Mouse (Mus musculus) cerebellum, adult (tissue): ENCODE results near the gene 4933428G20Rik.

Source experiments
- ATAC-seq: cut with Nextera tagmentation; 2 replicates; pipeline ENCODE4 v1.9.2; 2017; ENCODE audit warnings: mild to moderate bottlenecking, moderate library complexity, mixed read lengths; ENCODE audit not compliant: insufficient number of reproducible peaks, low FRiP score, low TSS enrichment

Gene 4933428G20Rik

DNA sequence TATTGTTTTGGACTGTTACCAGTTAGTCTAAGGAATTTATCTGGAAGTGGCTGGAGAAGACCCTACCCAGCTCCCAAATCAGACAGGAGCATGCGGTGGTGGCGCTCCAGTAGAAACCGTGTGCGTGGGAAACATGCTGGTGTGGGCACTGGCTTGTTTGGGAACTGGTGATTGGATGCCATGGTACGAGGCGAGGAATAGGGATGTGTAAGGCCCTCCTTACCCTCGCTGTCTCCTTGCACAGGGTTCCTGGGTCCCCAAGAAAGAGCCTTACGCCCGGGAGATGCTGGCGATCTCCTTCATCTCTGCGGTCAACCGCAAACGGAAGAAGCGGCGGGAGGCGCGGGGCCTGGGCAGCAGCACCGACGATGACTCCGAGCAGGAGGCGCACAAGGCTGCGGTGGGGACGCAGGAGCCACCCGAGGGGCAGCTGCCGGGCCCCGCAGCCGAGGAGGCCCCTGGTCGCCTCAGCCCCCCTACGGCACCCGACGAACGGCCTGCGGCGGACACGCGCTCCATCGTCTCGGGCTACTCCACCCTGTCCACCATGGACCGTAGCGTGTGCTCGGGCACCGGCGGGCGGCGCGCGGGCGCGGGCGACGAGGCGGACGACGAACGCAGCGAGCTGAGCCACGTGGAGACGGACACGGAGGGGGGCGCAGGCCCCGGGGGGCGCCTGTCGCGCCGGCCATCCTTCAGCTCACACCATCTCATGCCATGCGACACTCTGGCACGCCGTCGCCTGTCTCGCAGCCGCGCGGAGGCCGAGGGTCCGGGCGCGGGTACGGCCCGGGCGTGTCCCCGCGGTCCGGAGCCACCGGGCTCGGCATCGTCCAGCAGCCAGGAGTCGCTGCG, at the start of gene 4933428G20Rik:
4933428G20Rik (minus strand) TSS at position 476 of the 855 bp plus-strand sequence.
- ATAC-seq: no peak

DNA sequence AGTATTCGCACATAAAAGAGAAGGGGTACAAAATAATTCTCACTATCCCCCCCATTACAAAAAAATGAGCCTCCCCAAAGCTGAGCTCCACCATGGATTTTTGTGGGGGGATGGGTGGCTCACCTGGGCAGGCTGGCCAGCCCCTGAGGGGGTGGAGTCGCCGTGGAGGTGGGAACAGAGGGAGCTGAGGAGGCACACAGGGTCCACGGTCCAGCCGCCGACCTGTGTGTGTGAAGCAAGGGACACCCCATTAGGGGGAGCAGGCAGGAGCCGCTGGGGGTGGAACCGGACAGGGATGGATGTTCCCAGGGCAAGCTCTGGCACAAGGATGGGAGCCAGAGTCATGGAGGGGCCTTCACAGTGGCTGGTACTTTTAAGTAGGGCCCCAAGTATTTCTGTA, 48.6 kb upstream of the 4933428G20Rik start:
- ATAC-seq: no peak

DNA sequence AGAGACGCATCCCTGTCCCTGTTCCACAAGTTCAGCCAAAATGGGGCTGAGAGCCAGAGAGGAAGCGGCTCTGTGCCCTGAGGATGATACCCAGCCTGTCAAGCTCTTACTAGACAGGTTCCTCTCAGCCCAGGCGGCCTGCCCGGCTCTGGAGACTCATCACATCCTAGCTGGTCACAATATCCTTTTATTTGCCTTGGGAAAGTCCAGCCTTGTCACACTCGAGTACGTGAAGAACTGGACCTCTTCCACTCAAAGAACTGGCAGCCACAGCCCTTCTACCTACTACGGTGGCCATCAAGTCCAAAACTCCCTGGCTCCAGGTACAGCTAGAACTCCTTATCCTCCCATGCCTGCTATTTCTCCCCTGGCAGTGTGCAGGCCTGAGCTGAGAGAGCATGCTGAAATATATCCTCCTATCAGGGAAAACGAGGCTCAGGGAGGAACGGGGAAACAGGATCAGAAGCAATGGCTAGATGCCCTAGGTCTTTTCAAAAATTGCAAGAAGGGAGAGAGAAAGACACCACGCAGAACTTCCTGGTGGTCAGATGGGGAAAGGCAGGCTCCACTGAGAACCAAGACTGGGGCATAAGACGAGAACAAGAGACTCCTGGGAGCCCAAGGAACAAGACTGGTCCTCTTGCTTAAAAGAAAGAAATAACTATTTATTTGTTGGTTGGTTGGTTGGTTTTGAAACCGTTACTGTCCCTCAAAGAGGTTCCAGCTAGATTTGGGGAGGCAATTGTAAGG, 48.0 kb upstream of the 4933428G20Rik start:
- ATAC-seq: no peak

DNA sequence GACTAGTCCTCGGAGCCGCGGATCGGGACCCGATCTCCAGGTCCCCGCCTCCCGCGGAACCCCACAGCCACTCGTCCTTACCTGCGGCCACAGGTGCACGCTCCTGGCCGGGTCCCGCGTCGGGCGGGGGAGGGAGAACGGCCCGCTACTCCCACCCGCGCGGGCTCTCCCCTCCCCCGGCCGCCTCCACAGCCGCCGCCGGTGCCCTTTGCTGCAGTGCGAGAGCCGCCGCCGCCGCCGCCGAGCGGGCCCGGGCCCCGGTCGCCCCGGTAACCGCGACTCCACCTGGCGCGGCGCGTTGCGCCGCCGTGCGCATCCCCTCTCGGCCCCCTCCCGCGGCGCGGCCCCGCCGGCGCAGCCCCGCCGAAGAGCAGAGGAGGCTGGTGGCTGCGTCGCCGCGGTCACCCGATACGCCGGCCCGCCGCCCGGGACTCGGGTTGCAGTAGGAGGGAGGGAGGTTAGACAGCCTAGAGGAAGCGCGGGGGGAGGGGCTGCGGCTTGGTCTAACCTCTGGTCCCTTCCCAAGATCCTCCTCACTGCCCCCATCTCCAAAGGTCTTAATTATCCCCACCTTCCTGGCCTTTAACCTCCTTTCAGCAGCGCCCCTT, 46.8 kb upstream of the 4933428G20Rik start:
- ATAC-seq: no peak

DNA sequence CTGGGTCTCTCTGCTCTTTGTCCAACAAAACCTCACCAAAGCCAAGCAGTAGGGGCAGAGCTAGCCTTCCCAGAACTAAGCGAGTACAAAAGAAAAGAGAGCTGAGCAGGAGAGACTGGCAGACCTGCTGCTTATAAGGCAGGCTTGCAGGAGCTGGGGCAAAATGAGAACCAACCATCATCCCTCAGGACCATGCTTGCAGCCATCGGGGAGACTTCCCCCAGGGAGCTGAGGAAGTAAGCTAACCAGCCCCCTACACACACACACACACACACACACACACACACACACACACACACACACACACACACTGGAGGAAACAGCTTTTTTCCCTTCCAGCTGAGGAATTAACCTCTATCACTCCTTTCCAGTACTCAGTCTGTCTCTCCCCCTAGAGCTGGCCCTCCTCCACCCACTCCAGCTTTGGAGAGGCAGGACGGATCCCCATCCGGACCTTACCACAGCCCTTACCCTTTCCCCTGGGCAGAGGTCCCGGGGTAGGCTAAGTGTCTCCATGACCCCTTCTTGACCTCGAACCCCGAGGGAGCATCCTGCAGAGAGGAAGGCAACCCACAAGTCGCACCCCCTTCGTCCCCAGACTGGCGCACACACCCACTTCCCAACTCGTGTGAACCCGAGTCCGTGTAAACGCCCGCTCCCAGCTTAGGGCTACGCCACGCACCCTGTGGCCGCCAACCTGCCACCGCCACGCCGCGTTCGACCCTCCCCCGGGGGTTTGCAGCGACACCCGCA, 45.8 kb upstream of the 4933428G20Rik start:
- no peak for ATAC-seq

DNA sequence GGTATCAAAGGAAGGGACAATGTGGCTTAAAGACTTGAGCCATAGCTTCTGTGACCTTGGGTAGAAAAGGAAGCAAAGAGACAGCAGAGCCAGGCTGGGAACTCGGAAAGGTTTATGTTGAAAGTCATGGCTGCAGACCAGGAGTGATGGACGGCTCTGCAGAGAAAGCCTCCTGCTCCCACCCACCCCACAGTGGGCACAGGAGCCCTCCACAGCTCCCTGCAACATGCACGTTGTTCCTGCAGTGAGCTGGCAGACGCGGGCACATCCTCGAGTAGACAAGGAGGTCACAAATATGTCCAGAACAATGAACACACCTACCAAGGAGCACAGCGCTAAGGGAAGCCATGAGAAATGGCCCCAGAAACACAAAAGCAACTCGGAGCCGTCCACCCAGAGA, 43.7 kb upstream of the 4933428G20Rik start:
- no peak for ATAC-seq

DNA sequence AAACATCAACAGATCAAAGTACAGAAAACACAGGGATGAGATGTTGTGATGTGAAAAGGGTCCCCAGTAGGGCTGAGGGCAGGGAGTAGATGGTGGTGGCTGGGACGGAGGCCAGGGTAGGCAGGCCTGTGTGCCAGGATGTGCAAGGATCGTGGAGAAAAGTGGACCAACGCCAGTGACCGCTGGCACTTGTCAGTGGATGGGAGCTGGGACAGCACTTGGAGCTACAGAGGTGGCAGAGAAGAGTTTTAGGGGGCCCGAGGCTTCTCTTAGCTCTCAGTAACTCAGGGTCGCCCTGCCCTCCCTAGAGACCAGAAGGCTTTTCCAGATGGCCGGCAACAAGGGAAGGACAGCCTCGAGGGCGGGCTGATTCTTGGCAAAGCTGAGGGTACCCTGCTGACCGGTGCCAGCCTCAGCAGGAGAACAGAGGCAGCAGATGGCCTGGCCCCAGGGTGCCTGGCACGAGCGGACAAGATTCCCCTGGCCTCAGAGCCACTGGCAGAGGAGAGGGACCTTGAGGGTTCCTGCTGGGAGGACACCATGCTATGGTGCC, 43.1 kb upstream of the 4933428G20Rik start:
- ATAC-seq: peak; percentile 65

DNA sequence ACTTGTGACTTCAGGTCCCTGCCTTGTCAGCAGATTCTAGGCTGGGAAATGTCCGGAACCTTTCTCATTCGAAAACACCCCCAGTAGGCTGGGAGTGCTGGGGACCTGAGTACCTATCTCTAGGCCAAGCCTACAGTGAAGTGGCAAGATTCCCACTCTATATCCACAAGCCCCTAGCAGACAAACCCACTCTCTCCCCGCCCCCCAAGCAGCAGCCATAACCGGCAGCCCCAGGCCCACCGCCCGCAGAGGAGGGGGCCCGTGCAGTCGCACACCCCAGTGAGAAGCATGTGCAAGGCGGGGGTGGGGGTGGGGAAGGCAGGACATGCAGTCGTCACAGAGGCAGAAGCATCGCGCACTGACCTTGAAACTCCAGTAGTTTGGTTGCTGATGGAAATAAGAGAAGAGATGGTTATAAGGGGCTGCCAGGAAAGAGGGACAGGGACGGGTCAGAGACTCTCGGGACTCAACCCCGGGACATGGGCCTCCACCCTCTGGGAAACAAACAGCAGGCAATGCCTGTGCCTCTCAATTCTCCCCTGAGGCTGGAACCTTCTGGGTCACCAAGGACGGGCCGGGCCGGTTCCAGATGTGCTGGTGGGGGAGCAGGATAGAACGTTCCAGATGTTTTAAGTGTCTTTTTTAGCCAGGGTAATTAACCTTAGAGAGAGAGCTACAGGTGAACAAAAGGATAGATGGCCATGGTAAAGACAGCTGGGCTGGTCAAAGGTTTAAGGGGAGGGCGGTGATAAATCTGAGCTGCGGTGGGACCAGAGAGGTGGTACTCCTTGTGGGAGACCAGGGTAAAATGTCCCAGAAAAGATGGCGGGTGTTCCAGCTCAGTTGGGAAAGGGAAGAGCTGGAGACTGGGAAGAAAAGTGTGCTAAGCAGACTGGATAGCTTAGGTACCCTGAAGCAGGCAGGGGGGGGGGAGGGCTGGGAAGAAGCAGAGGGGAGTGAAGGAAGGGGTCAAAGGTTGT, 42.3 kb upstream of the 4933428G20Rik start:
- ATAC-seq: no peak

DNA sequence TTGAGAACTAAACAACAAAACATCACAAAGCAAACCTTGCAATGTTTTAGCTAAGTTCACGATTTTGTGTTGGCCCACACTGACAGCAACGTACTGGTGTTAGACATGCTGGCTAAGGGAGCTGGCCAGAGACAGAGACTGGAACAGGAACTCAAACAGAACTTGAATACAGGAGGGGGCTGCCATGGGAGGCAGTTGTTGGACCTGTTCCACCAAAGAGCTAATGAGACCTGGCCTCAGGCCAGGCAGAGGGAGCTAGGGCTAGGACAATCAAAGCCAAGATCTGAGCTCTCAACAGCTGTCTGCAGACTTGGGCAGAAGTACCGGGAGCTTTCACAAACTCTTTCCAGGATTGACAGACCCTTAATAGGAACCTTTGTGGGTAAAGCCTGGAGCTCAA, 40.5 kb upstream of the 4933428G20Rik start:
- ATAC-seq: no peak

DNA sequence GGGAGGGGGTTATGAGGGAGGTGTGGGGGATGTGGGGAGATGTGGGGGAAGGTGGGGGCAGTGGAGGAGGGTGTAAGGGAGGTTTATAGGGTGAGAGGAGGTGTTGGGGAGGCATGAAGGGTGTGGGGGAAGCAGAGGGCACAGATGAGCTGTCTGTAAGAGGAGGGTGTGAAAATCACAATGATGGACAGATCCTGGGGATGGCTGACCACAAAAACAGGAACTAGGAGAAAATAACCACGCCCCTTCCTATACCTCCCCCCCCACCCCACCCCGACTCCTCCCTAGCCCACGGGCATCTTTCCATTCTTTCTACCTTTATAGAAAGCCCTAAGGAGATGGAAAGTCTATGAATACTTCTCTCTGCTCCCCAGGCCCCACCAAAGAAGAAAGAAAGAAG, 40.0 kb upstream of the 4933428G20Rik start:
- no peak for ATAC-seq

DNA sequence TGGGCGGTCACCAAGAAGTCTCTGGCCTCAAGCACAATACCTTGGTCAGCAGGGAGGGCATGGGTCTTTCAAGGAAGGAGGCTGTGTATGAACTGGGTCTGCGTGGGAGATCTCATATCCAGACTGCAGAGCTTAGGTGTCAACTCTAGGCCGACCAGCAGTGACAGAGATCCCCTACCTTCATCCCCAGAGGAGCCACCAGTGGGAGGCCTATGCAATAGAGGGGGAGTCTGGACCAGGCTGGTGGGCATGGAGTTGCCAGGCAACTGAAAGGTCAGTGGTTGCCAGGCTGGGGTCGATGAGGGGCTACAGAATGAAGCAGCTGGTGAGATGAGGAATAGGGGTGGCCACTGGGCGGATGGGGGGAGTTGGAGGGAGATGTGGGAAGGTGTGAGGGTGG, 39.5 kb upstream of the 4933428G20Rik start:
- no peak for ATAC-seq

DNA sequence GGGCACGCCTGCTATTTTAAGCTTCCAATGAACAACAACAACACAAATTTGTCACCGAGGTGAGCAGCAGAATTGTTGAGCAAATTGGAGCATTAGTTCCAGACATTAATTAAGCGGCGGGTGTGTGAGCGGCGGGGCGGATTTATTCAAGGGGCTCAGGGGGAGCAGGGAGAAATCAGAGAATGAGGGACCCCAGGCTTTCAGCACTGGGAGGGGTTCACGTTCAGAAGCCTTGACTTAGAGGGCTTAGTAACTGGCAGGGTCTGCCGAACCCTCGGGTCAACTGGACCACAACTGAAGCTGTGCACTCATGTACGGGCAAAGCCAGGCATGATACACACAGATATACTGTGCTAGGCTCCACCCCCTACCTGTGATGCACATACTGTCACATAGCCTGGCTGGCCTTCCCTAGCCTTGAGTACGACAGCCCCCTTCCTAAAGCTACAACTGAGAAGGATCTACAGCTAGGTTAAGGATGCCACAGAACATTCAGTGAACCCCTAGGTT, 37.5 kb upstream of the 4933428G20Rik start:
- ATAC-seq: no peak

DNA sequence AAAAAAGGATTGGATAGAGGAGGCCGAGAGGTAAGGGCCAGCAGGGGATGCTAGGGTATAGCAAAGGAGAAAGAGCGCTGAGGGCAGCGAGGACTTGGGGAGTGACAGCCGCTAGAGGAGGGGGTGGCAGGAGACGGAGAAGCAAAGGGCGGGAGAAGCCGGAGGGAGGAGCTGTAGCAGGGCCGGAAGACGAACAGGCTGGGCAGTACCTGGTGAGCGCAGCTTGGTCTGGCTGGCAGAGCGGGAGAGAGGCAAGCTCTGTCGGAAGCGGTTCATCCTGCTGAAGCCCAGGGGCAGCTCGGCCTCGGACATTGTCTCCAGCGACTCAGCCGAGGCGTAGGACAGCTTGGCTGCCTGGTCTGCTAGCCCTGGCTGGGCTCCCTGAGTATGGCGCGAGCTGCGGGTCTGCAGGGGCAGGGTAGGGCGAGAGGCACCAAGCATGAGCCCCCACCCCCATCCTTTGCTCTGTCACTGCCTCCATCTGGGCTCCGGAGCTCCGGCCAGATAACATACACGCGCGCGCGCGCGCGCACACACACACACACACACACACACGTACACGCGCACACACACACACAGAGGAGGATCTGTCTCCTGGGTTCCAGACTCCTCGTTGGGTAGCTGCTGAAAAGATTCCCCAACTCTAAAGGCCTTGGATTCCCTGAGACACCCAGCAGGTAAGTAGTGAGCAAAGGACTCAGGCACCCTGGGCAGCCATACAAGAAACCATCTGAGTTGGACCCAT, 36.9 kb upstream of the 4933428G20Rik start:
- ATAC-seq: peak; percentile 74

DNA sequence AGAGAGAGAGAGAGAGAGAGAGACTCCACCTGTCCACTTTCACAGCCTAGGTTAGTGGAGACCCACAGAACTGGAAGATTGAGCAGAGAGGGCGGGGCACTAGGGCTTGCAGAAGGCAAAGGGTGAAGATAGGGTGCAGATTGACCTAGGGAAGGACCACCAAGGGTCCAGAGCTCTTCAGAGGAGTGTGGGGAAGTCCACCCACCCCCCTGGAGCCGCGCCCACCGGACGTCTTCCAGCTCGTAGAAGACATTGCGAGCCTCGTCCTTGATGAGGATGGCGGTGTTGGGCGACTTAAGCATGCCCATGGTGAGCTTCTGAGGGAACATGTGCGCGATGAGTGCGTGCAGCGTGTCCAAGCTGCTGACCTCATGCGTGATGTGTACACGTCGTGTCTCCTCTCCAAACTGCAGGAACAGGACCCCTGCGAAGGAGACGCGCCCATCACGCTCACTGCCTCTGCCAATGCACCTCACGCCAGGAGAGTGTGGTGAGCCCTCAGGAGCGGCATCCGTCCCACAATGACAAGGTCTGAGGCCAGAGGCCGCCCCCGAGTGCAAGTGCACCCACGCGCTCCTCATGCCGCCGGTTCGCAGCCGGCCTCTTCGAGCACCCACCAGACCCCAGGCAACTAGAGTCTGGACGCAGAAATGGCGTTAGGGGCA, 36.1 kb upstream of the 4933428G20Rik start:
- ATAC-seq: no peak

DNA sequence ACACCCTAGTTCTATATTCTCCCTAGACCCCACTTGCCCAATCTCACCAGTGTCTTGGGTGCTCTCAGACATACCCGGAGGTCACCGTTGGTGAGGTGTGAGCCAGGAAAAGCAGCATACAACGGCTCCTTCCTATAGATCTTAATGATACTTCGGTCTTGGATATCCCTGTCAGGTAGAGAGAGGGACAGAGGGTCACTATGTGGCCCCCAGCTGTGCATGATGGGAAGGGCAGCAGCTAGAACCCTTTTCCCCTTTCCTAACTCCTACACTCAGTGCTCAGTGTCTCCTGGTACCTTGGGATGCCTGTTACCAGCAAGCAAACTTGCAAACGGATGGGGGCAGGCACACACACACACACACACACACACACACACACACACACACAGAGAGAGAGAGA, 35.5 kb upstream of the 4933428G20Rik start:
- ATAC-seq: no peak

DNA sequence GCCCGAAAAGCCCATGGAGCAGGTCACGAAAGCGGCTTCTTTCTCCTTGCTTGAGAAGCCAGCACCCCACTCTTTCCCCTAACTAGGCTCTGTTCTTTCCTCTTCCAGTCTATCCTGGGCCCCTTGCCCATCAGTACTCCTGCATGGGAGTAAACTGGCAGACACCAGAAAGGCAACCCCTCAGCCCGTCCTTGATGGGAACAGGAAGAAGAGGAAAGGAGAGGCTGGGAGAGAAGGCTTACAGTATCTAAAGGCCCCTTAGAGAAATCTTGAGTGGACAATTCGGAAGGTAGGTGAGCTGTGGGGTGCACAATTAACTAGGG, 35.1 kb upstream of the 4933428G20Rik start:
- ATAC-seq: no peak

DNA sequence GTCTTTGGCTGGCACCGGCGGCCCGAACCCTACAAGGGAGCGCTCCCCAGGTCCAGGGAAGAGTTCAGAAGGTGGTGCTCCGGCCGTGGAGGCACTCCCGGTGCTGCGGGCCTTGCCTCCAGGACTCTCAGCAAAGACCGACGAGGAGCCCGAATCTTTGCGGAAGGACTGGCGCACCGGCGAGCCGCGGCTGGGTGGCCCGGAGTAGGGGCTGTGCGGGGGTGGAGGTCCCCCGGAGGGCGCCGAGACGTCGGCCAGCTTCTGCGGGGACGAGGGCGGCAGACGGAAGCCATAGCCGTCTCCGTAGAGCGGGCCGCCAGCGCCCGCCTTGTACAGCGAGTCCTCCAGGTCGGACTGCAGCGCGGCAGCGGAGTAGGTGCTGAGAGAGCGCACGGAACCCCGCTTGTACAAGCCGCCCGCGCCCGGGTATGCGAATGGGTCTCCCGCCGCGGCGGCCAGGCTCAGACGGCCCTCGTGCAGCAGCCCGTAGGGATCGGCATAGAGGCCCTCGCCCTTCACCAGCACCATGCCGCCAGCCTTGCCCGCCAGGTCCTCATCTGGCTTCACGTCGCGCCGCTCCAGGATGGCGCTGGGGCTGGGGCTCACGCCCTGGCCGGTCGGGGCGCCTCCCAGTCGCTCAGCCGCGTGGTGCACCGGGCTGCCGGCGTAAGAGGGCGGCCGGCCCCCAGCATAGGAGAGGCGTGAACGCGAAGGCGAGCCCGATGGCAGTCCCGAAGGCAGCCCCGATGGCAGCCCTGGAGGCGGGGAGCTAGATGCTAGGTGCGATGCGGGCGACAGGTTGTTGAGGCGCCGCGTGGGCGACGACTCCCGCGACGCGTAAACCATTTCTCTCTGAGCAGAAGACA, 34.5 kb upstream of the 4933428G20Rik start:
- ATAC-seq: no peak
